Mouse (Mus musculus): Measurements from ENCODE around the gene Mrpl12.
A peak's percentile ranks its signal among the peaks of the same experiment; 100 is the strongest.
"Not testable (repeated sequence)": the region's sequence is repeated elsewhere in the genome, so short reads cannot be mapped to it uniquely, and the experiment has no call there.

The Mrpl12 gene

GRCm38 (mm10) chr11:120510375-120511030, 26.1 kb downstream of the Mrpl12 start:
- no peak for DNase-seq

DNA sequence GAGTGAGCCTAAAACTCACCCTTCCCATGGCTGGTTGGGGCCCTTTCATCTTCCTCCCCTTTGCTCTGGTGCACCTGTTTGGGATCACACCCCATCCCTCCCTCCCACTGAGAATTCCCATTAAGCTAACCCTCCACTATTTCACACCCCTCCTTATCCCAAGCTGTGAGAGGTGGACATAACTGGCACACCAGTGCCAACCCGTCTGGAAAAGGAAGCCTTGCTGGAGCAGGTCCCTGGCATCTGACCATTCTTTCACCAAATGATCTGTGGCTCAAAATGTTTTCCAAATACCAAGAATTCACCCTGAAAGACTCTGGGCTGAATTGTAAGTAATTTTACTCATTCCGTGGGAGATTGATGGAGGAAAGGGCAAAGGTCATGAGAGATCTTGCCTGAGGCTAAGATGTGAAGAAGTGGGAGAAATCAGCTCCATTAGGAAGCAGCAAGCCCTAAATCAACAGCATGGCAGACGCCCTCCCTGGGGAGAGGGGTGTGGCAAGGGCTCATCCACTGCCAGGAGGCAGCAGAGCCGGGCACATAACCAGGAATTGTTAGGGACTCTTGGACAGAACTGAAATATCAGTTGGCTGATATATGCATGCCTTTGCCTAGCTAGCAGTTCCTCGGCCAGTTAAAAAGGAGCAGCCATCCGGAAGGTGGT, 28.5 kb downstream of the Mrpl12 start:
- DNase-seq, result peak; percentile 72

DNA sequence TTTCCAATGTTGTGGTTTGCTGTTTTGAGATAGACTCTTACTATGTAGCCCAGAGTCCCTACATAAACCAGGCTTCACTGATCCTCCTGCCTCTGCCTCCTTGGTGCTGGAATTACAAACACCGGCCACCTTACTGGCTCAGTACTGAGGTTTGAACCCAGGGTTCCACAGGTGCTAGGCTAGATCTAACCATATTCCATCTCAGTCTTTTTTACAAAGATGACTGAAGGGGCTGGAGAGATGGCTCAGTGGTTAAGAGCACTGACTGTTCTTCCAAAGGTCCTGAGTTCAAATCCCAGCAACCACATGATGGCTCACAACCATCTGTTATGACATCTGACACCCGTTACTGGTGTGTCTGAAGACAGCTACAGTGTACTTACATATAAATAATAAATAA, 29.8 kb downstream of the Mrpl12 start:
- DNase-seq, result not testable (repeated sequence)

GRCm38 (mm10) chr11:120515611-120516010, 31.2 kb downstream of the Mrpl12 start:
- peak; percentile 93 for DNase-seq

GRCm38 (mm10) chr11:120517147-120517546, 32.7 kb downstream of the Mrpl12 start:
- no peak for DNase-seq

DNA sequence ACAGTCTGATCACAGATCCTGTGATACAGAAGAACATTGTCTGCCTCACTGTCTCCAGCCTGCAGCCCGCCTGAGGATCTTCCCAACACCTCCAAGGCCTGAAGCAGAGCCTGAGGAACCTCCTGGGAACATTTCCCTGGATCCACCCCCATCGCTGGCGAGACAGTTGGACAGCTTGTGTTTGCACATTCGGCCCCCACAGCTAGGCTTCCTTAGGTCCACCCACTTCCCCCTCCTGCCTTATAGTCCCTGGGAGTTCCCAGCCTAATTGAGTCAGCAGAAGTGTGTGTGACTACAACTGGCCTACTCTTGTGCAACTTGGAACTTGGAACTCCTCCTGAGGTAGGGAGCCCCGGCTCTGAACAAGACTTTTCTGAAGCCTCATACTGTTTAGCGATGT, 33.6 kb downstream of the Mrpl12 start:
- no peak for DNase-seq

DNA sequence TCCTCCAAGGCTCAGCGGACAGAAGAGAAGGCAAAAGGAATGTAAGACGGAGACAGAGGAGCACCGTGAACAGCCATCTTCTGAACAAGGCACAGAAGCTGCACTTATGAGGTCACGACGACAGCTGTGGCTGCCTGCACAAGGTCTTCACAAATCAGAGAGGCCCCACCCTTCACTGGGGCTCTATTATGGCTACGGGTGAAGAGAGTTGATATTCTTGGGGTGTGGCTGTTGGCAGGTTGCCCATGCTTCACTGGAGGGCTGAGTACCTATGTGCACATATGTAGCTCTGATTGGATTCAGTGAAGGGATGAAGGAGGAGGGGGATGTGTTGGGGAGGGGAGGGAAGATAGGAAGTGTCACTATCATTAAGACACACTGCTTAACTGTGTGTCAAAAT, 34.1 kb downstream of the Mrpl12 start:
- no peak for DNase-seq

GRCm38 (mm10) chr11:120519738-120520137, 35.3 kb downstream of the Mrpl12 start:
- DNase-seq, result no peak

DNA sequence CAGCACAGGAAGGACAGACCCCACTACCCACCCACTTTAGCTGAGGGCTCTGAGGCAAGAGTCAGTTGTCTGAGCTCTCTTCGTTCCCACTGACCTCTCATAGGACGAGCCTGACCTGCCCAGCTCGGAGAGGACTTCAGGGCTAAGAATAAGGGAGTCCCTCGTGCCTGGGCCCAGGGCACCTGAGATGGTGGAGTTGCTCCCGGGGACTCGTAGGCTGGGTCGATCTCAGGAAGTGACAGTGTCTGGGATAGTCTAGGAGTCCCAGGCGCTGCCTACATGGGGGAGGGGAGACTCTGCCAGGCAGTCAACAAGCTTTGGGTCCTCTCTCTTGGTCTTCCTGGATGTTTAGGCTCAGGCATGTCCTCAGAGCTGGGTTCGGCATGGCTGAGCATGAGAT, 36.1 kb downstream of the Mrpl12 start:
- no peak for DNase-seq

DNA sequence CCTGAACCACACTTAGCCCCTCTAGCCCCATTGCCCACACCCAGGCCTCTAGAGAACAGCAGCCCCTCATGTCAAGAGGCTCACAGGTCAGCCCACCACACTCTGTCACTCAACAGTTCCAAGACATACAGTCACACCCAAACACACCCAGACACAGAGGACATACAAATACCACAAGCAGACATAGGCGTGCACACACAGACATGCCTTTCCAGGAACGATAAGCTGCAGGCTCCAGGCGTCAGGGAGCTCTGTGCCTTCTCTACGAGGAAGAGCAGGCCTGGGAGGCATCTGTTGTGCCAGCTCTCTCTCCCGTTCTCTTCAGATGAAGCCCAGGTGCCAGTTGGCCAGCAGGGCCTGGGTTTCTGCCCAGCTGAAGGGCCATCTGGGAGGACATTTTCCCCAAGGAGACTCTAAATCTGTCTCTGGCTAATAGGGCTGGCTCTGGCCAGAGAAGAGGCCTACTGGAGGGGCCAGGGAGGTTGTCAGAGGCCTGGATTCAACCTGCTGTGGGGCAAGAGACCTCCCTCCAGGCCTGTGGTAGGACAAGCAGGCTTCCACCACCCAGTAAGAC, 36.6 kb downstream of the Mrpl12 start:
- DNase-seq, result peak; percentile 93

DNA sequence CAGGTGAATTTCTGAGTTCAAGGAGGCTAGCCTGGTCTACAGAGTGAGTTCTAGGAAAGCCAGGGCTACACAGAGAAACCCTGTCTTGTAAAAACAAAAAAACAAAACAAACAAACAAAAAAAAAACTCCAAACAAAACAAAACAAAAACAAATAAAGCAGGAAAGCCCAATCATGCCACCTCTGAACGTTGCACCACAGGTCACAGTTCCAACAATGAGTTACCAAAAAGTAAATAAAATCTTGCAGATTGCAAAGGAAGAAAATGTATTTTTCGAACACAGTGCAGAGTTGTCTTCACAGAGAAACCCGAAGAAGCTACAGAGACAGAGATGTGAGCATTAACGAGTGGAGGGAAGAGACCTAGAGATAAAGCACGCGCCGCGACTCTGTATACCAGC, 38.2 kb downstream of the Mrpl12 start:
- no peak for DNase-seq

- DNase-seq, result no peak
Observed at GRCm38 (mm10) chr11:120525959-120526358, 41.5 kb downstream of the Mrpl12 start.

DNA sequence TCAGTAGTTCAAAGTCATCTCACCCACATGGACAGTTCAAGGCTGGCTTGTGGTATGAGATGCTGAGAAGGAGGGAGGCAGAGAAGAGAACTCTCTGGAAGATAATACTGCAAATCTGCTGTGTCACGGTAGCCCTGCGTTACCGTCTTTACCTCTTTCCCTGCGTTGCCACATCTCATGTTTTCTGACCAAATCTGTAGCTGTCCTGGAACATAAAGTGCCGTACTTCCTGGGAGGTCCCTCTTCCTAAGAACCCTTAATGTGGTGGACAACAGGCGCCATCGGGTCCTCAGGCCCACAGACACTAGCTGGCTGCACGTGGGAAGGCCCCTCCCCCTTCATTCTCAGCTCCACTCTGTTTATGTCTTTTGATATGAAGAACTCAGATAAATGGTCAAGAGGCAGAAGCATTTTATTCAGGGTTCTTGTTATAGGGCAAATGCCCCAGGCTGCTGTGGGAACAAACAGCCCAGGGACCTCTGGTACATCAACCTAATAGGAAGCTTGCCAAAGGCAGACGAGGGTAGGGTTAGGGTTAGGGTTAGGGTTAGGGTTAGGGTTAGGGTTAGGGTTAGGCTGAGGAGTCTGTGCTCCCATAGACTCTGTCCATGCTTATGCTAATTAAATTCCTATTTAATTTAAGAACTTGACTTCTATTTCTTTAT, 43.4 kb downstream of the Mrpl12 start:
- DNase-seq, result no peak

- no peak for DNase-seq
Observed at GRCm38 (mm10) chr11:120528903-120529302, 44.5 kb downstream of the Mrpl12 start.

GRCm38 (mm10) chr11:120530085-120530964, 45.9 kb downstream of the Mrpl12 start, which contains the start of gene Gcgr:
TSS of gene Gcgr (plus strand) at chr11:120530699.
- no peak for DNase-seq

GRCm38 (mm10) chr11:120531646-120532045, 47.2 kb downstream of the Mrpl12 start:
- DNase-seq, result no peak

GRCm38 (mm10) chr11:120534093-120534492, 49.7 kb downstream of the Mrpl12 start:
- DNase-seq, result no peak

GRCm38 (mm10) chr11:120535145-120535544, 50.7 kb downstream of the Mrpl12 start:
- no peak for DNase-seq

DNA sequence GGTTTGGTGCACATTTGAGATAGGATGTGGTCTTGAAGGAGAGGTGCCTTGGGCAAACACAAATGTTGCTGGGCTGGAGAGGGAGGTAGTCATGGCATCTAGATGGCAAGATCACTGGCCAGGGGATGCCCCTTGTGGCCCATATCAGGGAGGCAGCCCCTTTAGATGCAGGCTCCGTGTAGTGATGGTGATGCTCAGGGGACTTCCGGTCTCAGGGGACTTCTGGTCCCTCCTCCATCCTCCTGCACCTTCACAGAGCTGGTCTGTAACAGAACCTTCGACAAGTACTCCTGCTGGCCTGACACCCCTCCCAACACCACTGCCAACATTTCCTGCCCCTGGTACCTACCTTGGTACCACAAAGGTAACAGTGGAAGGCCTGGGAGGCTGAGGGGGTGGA, 51.4 kb downstream of the Mrpl12 start:
- DNase-seq, result no peak

GRCm38 (mm10) chr11:120538485-120538884, 54.1 kb downstream of the Mrpl12 start:
- DNase-seq, result peak; percentile 90
